Mouse (Mus musculus): ENCODE measurements around the gene Gabarapl2.

DNA sequence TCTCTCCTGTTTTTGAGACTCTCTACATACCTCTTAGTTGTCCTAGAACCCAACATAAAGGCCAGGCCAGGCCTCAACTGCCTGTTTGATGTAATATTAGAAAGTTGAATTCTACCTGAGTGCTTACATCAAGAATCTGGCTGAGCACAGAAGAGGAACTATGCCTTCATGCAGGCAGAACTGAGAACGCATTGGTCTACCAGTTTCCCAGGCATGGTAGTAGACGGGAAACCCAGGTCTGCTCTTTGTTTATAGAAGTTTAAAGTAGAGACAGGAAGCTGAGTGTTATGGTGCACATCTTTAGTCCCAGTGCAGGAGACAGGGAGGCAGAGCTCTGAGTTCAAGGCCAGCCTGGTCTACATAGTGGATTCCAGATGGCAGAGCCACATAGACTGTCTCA is 6.6 kb downstream of the Gabarapl2 start:
- TF ChIP-seq POLR2A (IDR thresholded peaks at IDR 0.05; ENCODE audit: extremely low read depth, insufficient read depth, low read length) (no peak), CTCF (IDR thresholded peaks at IDR 0.05; ENCODE audit: extremely low read depth, insufficient read depth, low read length) (no peak)

Measured in cortical plate, adult 2 months (tissue).